Comparison of ENCODE assay signal across 17 mouse cellular contexts in the genomic region with DNA sequence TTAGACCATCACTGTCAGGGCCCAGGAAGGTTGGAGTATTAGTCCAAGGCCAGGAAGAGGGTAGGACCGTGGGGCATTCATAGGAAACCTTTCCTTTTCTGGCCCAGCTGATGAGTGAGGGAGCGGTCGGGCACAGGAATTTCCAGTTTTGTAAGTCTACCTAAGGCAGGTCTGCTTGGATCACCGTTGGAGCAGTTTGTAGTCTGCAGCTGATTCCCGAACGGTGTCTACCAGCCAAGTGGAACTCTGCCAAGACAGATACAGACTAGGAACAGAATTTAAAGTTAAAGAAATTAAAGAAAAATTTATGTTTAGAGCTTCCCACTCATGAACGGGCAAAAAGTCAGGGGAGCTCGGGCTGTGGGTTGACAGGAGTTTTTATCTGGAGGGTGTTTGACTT. TPM values are rescaled to one million over a fixed set of nuclear protein-coding genes. Genes with fewer than 3 reads are reported as not detected.
DNase-seq lines count a peak whose midpoint lies in the region; ATAC-seq and TF ChIP-seq lines count a peak whose summit lies in the region.
"Had no signal": no experiment of that assay in that cellular context is flagged by ENCODE, and none has a peak within 500 bp of the region (broad histone marks: within the 10 kb centered on the region; RNA-seq: fewer than 3 reads in every experiment).

No protein-coding gene starts in this region.

- TF ChIP-seq CTCF in intestine, postnatal 0 days (IDR thresholded peaks at IDR 0.05; ENCODE audit: low read depth), result no peak
- TF ChIP-seq CTCF in lung, postnatal 0 days (IDR thresholded peaks at IDR 0.05), result no peak
- TF ChIP-seq CTCF in lung, adult 2 months (IDR thresholded peaks at IDR 0.05; ENCODE audit: insufficient read depth, low read length), result no peak

- H3K4me3 ChIP-seq in intestine, embryonic 15.5 days (replicated peaks), result no peak overlapping the region
- no peak overlapping the region for H3K4me3 ChIP-seq in intestine, postnatal 0 days (ENCODE audit: low read depth, low read length)
- H3K4me3 ChIP-seq in lung, postnatal 0 days (ENCODE audit: low read depth, low read length), result no peak overlapping the region
- no peak overlapping the region for H3K4me3 ChIP-seq in lung, adult 2 months (replicated peaks; ENCODE audit: extremely low read depth, low read depth, low read length)
- H3K4me3 ChIP-seq: embryonic facial prominence, embryonic 13.5 days; forebrain, embryonic 10.5 days; hindbrain, embryonic 13.5 days; neural tube, embryonic 12.5 days had no signal

- 0 out of 2 replicates have a peak, but pooled peaks have one; percentile 36 for ATAC-seq in intestine, embryonic 15.5 days
- ATAC-seq in intestine, postnatal 0 days, result no peak
- ATAC-seq in lung, postnatal 0 days, result no peak; the same call in 1 of the 2 replicates

- peak; percentile 51 for DNase-seq in lung, postnatal 0 days (ENCODE audit: low spot score)
- no peak for DNase-seq in lung, adult 2 months
- peak; percentile 81 for DNase-seq in brain, adult 2 months (ENCODE audit: low read depth, low spot score)
- DNase-seq in lung, postnatal 36 days, result peak; percentile 36
- DNase-seq in heart, postnatal 25 days (ENCODE audit: low spot score), result no peak
- DNase-seq: adrenal gland, postnatal 25 days; cerebellum, adult 8-10 months; gastrocnemius, postnatal 10 days; heart, postnatal 10 days; layer of hippocampus, postnatal 36 days; thymus, adult 18-20 months had no signal

- no peak for TF ChIP-seq EP300 in lung, postnatal 0 days (IDR thresholded peaks at IDR 0.05)

- H3K9me3 ChIP-seq in intestine, embryonic 15.5 days, result no peaks in the 10 kb centered on the region
- H3K9me3 ChIP-seq in intestine, postnatal 0 days (ENCODE audit: control insufficient read depth), result no peaks in the 10 kb centered on the region
- no peaks in the 10 kb centered on the region for H3K9me3 ChIP-seq in lung, postnatal 0 days (ENCODE audit: low read length)
- H3K9me3 ChIP-seq: embryonic facial prominence, embryonic 13.5 days; hindbrain, embryonic 13.5 days; neural tube, embryonic 12.5 days had no signal

- H3K9ac ChIP-seq in intestine, embryonic 15.5 days, result no peak overlapping the region
- no peak overlapping the region for H3K9ac ChIP-seq in intestine, postnatal 0 days (ENCODE audit: low read depth, low read length)
- no peak overlapping the region for H3K9ac ChIP-seq in lung, postnatal 0 days (replicated peaks; ENCODE audit: low read depth)
- H3K9ac ChIP-seq: embryonic facial prominence, embryonic 13.5 days; hindbrain, embryonic 13.5 days; neural tube, embryonic 12.5 days had no signal

- H3K4me1 ChIP-seq in intestine, embryonic 15.5 days (replicated peaks), result no peaks in the 10 kb centered on the region
- 0 out of 2 replicates have a peak, but pooled peaks cover 2% of the 10 kb centered on the region for H3K4me1 ChIP-seq in intestine, postnatal 0 days (replicated peaks; ENCODE audit: control insufficient read depth, insufficient read depth, low read length)
- H3K4me1 ChIP-seq in lung, postnatal 0 days (ENCODE audit: insufficient read depth, low read depth, low read length), result no peaks in the 10 kb centered on the region
- no peaks in the 10 kb centered on the region for H3K4me1 ChIP-seq in lung, adult 2 months (ENCODE audit: control insufficient read depth, insufficient read depth, low read length)
- H3K4me1 ChIP-seq: embryonic facial prominence, embryonic 13.5 days; forebrain, embryonic 10.5 days; hindbrain, embryonic 13.5 days; neural tube, embryonic 12.5 days had no signal

- no peak overlapping the region for H3K27ac ChIP-seq in intestine, embryonic 15.5 days
- no peak overlapping the region for H3K27ac ChIP-seq in intestine, postnatal 0 days (ENCODE audit: low read depth, low read length)
- H3K27ac ChIP-seq in lung, postnatal 0 days (ENCODE audit: low read length), result no peak overlapping the region
- H3K27ac ChIP-seq: embryonic facial prominence, embryonic 13.5 days; forebrain, embryonic 10.5 days; hindbrain, embryonic 13.5 days; neural tube, embryonic 12.5 days had no signal

- TF ChIP-seq POLR2A in lung, adult 2 months (IDR thresholded peaks at IDR 0.05; ENCODE audit: borderline replicate concordance, extremely low read depth, low read depth, low read length), result no peak

- WGBS in intestine, embryonic 15.5 days, result 56% methylated on average over 8 of the region's 8 CpGs
- 41% methylated on average over 8 of the region's 8 CpGs for WGBS in intestine, postnatal 0 days
- WGBS in lung, postnatal 0 days, result 51% methylated on average over 8 of the region's 8 CpGs
- 62% methylated on average over 8 of the region's 8 CpGs for WGBS in lung, adult 2 months

- H3K27me3 ChIP-seq in intestine, embryonic 15.5 days (replicated peaks), result no peaks in the 10 kb centered on the region
- no peaks in the 10 kb centered on the region for H3K27me3 ChIP-seq in intestine, postnatal 0 days (replicated peaks; ENCODE audit: control insufficient read depth, insufficient read depth, low read length)
- no peaks in the 10 kb centered on the region for H3K27me3 ChIP-seq in lung, postnatal 0 days (replicated peaks; ENCODE audit: insufficient read depth, low read length)
- H3K27me3 ChIP-seq: embryonic facial prominence, embryonic 13.5 days; hindbrain, embryonic 13.5 days; neural tube, embryonic 12.5 days had no signal

- intact Hi-C loops in heart, postnatal 25 days (cut with DNase I), result no loop called here

- no peak overlapping the region for H3K4me2 ChIP-seq in intestine, embryonic 15.5 days (replicated peaks)
- H3K4me2 ChIP-seq in intestine, postnatal 0 days (replicated peaks; ENCODE audit: low read depth), result no peak overlapping the region
- H3K4me2 ChIP-seq in lung, postnatal 0 days (replicated peaks; ENCODE audit: low read depth, low read length), result no peak overlapping the region
- H3K4me2 ChIP-seq: embryonic facial prominence, embryonic 13.5 days; hindbrain, embryonic 13.5 days; neural tube, embryonic 12.5 days had no signal

- no peaks in the 10 kb centered on the region for H3K36me3 ChIP-seq in intestine, embryonic 15.5 days
- no peaks in the 10 kb centered on the region for H3K36me3 ChIP-seq in intestine, postnatal 0 days (ENCODE audit: control insufficient read depth, insufficient read depth)
- no peaks in the 10 kb centered on the region for H3K36me3 ChIP-seq in lung, postnatal 0 days (ENCODE audit: insufficient read depth, low read length)
- H3K36me3 ChIP-seq: embryonic facial prominence, embryonic 13.5 days; forebrain, embryonic 10.5 days; hindbrain, embryonic 13.5 days; neural tube, embryonic 12.5 days had no signal

RNA-seq across cellular contexts. Expression of a gene that starts 9.0 kb away (rescaled TPM):
- polyA plus RNA-seq in intestine, embryonic 15.5 days (2015; fragmentation: Nextera tagmentation; extraction: Ambion mirVana), result 7.6 and 8.1 TPM in 2 replicates
- polyA plus RNA-seq in intestine, postnatal 0 days (2015; fragmentation: Nextera tagmentation; extraction: Ambion mirVana), result 4.9 and 5.0 TPM in 2 replicates
- 6.6 and 9.0 TPM in 2 replicates for polyA plus RNA-seq in lung, postnatal 0 days (2015; fragmentation: Nextera tagmentation; extraction: Ambion mirVana)
- polyA plus RNA-seq in lung, adult 2 months (2012; rRNA removed), result 11.0 and 14.6 TPM in 2 replicates
- 10 to 100 TPM; 21.6 to 23.3 TPM for total RNA-seq in heart, postnatal 25 days (2021)

RNA-seq across cellular contexts. Expression of a gene that starts 59.6 kb away (rescaled TPM):
- polyA plus RNA-seq in intestine, embryonic 15.5 days (2015; fragmentation: Nextera tagmentation; extraction: Ambion mirVana), result 40.5 and 46.4 TPM in 2 replicates
- 29.7 and 32.5 TPM in 2 replicates for polyA plus RNA-seq in intestine, postnatal 0 days (2015; fragmentation: Nextera tagmentation; extraction: Ambion mirVana)
- polyA plus RNA-seq in lung, postnatal 0 days (2015; fragmentation: Nextera tagmentation; extraction: Ambion mirVana), result 20.4 and 22.8 TPM in 2 replicates
- 40.4 and 41.3 TPM in 2 replicates for polyA plus RNA-seq in lung, adult 2 months (2012; rRNA removed)
- total RNA-seq in heart, postnatal 25 days (2021), result 10 to 100 TPM; 57.7 to 64.3 TPM

Comparison
In these comparisons a context has a peak if more than half of its experiments do, and no peak if none do; other contexts are left out.
1. DNase-seq: peak in lung, postnatal 0 days (single experiment), brain, adult 2 months (single experiment) and lung, postnatal 36 days (single experiment); none in lung, adult 2 months (single experiment) and heart, postnatal 25 days (single experiment).